3 mouse cellular contexts compared by ENCODE assay signal in the genomic region with DNA sequence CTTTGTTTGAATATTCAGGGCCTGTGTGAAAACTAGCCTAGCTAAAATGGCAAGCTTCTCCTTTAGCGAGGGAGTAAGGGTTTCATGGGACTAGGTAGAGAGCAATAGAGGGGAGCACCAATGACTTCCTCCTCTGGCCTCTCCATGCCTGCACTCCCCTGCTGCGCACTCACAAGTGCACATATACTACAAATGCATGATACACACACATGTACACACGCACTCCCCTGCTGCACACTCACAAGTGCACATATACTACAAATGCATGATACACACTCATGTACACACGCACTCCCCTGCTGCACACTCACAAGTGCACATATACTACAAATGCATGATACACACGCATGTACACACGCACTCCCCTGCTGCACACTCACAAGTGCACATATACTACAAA. TPM values are rescaled to one million over a fixed set of nuclear protein-coding genes. Genes with fewer than 3 reads are reported as not detected.
"Had no signal": no experiment of that assay in that cellular context is flagged by ENCODE, and none has a peak within 500 bp of the region (broad histone marks: within the 10 kb centered on the region; RNA-seq: fewer than 3 reads in every experiment).

No protein-coding gene starts in this region.

RNA-seq across cellular contexts. Expression of gene Ranbp3l, which starts 47.7 kb away (rescaled TPM):
- total RNA-seq: neutrophil, adult 5-6 weeks had no signal
- polyA plus RNA-seq: small intestine, adult 2 months; testis, adult 2 months had no signal
